Mouse (Mus musculus) urinary bladder, postnatal 4 days (tissue): ENCODE data around the gene Rab2b.
"Not testable (repeated sequence)": the region's sequence is repeated elsewhere in the genome, so short reads cannot be mapped to it uniquely, and the experiment has no call there.

Source experiments
- DNase-seq, 2 experiments: peaks; one replicate each; pipeline ENCODE4 v3.0.0; 2021 to 2022; ENCODE audit warnings: low spot score in 2 of 2

Gene Rab2b

DNA sequence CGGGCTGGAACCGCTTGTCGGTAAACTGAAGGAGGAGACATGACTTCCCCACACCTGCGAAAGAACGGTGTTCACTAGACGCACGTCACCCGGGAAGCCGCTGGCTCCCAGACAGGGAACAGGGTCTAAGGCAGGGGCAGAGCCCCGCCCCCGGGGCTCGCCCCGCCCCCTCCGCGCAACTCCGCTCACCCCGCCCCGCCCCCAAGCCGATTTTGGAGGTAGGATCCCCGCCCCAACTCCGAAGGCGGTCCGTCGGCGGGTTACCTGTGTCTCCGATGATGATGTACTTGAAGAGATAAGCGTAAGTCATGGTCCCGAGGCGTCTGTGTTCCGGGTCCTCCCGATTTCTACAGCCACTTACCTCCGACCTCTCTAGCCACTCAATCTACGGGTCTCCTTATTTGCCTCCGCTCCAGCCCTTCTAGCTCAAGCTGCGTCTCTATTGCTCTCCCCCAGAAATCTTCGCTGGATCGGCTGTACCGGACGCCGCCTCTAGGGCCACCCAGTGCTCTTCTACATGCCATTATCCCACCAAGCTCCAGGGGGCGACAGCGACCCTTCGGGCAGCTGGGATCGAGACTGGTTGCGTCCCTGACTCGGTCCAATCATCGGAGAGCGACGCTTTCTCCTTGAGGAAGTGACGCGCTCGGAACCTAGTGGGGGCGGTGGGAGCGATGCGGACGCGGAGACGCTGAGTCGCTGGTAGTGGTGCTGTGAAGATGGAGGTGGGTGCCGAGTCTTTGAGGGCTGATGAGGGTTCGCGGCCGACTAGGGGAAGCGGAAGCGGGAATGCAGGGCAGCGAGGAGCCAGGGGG is at the start of gene Rab2b, which contains the start of gene Tox4:
TSS of gene Rab2b (minus strand) at position 614 of the 815 bp plus-strand sequence.
TSS of gene Tox4 (plus strand) at position 215 of the 815 bp plus-strand sequence.
- DNase-seq: peak; percentile 97 to 98

DNA sequence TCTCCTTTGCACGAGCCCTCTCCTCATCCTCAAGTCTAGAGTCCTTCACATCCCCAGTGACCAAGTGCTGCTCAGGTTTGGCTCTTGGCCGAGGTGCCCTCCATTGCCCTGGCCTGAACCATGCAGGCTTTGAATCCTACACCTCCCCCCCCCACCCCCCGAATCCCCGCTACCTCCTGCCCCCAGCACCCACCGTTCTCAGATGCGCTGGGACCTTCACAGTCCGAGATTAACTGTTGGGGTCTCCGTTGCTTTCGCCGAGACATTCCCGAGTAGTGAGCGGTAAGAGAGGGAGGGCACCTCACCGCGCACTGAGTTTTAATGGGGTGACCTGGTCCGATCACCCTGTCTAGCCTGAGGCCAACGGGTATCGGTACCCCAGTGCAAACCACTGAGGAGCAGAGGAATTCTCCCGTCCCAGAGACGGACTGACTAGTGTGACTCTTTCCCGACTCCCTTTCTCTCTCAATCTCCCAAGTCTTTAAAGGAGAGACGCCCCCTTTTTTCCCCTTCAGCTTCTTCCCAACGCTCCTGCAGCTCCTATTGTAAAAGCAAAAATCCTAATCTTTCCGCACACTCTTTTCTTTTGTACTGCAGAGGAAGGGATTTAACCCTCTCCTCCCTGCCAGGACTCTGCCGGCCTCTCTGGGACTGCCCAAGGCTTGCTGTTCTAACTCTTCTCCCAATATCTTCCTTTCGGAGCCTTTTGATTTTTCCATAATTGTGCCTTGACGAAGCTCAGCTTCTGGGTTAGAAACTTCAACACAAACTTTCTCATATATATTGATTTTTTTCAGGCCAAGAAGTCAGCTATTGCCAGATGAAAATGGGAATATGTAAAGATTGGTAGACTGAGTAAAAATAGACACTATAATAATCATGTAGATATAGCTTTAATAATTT is 48.8 kb upstream of the Rab2b start, which contains the start of gene Sall2:
TSS of gene Sall2 (minus strand) at position 853 of the 903 bp plus-strand sequence.
- no peak for DNase-seq

DNA sequence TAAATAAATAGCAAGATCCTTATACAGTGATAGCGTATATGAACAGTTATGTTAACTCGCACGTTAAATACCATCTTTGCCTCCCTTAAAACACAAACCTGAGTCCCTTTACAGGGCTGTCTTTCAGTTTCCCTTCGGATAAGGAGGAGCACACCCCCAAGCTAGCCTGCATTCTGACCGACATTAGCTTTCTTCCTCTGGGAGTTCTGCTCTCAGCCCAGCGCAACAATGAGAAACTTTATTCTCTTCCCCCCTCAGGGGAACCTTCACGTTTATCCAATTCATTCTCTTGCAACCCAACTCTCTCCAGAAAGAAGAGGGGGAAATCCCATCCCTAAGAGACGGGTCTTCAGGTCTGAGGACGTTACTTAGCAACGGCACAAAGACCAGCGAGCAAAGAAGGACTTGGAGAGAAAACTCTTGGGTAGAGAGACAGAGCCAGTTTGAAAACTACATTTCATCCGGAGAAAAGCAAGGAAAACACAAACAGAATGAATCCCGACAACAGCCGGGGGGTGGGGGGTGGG is 48.1 kb upstream of the Rab2b start:
- DNase-seq: no peak

DNA sequence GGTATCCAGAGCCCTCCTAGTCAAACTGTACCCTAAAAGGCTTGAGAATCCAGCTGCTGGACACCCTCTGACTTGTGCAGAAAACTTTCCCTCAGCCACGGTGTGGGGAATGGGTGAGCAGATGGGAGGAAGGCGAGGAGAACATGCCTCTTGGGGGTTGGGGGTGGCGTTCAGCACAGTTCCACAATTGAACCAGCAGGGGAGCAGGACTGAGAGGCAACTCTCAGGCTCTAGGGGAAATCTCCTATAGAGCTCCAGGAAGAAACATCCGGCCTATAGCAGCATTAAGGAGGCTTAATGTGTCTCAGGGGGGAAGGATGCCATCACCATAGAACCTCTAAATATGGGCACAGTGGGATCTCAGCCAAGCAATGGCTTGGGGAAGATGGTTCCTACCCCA is 46.5 kb upstream of the Rab2b start:
- no peak for DNase-seq

DNA sequence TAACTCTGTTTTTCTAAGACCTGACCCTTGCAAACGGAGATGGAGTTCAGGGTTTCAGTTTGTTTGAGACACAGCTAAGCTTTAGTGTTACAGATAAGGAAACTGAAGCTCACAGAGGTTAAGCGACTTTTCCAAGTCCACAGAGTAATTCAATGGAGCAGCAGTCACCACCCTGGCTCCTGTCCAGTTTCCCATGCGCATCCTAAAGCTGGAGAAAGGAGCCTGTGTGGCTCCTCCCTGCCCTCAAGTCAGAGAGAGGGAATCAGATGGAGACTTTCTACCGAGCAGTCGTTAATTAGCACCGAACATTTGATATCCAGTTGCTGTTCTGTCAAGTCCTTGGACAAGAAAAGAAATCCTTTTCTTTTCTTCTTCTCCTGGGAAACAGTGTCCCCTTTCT is 40.0 kb upstream of the Rab2b start:
- DNase-seq: no peak

DNA sequence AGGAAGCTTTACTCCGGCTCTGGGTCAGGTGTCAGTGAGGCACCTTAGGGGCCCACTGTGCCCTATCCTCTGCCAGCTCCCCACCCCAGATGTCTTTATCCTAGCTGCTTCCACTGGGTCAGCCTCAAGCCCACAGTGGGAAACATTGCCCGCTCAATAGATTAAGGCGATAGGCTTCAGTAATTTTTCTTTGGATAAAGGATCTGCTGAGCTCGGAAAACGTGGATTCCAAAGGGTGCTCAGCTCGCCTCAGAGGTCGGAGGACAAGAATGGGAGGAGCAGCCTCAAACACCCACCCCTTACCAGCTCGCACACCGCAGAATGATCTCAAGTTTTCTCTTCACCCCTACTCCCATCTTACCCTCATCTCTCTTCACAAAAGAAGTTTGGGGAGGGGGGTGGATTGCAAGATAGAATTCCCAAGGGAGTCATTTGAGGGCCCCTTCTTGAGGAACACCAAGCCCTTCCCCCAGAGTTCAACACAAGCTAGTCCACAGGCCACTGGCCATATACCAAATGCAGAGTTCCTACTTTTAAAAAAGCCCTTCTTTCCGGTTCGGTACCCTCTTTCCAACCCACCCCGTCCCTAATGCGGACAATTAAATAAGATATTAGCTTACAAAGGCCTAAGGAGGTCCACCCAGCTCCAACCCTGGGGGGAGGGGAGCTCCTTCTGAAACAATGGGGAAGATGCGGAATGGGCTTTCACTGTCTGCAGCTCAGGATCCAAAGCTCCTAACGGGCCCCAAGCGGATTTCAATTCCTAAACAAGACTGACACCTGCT is 37.3 kb upstream of the Rab2b start:
- DNase-seq: no peak

DNA sequence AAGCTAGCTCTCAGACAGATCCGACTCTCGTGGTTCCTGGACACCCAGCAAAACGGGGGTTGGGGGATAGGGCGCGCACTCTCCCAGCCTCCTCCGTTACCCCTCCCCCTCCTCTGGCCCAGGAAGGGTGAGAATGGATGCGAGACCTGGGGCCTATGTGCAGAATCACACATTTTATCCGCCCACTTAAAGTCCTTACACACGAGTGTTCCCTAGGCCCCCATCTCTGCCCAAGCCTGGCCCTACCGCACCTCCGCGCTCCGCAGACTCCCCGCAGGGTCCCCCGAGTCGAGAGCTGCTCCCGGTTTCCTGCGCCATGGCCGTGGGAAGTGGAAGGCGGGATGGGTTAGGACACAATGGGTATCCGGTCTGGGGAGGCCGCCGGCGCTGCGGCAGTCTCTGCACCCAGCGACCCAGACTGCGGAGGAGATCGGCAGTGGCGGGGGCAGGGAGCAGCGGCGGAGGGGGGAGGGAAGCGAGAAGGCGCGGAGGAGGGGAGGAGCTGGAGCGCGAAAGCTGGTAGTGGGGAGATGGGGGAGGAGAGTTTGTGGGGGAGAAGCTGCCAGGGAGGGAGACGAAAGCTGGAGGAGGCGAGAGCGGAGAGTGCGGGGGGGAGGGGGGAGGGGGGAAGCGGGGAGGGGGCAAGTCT is 36.6 kb upstream of the Rab2b start:
- DNase-seq: peak; percentile 53 to 73

DNA sequence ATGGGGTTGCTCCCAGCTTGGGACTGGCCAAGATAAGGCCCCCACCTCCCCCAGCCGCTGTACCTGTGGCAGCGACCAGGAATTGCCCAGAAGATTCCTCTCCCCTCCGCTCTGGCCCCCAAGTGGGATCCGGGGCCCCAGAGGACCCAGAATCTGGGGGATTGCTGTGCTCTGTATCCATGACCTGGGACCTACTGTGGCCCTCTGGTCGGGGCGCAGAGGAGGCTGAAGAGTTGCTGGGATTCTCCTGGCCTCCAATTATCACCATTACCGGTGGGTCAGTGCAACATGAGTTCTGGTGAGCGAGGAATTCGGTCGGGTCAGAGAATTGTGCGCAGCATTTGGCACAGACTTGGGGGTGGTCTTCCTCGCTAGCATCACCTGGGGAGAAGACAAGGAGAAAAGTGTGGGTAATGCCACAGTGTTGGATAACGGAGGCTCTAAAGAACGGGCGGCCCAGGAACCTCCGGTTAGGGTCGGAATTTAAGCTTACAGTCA is 36.0 kb upstream of the Rab2b start:
- DNase-seq: no peak

DNA sequence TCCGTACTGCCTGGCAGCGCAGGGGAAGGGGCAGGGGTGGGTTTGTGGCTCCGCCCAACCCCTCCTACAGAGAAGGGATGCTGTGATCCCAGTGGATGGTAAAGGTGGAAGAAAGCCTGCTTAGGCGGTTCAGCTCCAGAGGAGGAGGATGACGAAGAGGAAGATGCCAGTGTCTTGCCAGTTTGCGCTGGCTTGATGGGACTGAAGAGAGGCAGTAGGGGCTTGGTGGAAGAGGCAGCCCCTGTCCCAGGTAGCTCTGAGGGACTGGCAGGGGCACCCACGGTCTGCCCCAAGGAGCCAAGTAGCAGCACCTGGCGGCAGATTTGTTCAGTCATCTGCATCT is 35.4 kb upstream of the Rab2b start:
- no peak for DNase-seq

DNA sequence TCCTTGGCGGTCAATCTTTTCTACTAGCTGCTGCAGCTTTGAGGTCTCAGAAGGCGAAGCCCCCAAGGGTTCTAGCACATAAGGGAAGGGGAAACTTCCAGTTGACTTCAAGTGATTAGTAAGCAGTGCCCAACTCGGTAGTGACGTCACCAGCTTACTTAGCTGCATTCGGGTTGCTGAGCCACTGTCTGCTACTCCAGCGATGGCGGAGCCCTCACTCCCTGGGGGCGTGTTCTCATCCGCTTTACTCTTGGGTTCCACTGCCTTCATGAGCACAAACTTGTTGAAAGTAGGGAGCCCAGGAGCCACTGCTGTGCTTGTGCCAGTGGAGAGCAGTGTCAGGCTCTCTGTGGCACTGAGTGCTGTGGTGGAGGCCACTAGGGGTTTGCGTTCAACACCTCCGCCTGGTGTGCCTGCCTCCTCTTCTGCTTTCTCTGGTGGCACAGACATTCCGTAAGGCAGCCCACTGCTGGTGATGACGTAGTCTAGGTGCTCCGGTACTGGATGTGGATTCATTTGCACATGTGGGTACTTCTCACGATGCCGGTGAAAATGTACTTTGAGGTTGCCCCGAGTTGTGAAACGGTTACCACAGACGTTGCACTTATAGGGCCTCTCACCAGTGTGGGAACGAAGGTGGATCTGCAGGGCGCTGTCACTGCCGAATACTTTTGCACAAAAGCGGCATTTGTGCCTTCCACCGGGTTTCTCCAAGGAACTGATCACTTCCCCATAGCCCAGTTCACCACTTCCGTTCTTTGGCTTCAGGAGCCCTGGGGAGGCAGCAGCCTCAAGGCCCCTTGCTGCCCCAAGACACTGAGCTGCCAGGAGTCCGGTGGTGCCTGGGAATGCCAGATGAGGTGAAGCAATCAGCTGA is 34.8 kb upstream of the Rab2b start:
- DNase-seq: no peak

DNA sequence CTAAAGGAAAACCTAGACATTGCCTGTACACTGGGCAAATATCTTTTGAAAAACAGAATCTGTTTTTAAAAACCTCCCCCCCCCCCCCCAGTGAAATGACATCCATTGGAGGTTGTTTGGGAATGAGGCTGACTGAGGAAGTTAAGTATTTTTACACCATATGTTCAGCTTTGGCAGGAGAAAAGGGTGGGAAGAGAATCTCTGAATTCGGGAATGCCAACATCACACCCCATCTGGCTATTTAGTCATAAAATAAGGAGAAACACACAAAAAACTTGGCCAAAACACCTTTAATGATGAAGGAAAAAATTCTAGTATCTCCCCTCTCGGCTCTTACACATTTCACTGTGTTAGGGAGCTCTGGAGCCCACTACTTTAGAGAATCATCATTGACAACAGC is 31.6 kb upstream of the Rab2b start:
- DNase-seq: no peak

DNA sequence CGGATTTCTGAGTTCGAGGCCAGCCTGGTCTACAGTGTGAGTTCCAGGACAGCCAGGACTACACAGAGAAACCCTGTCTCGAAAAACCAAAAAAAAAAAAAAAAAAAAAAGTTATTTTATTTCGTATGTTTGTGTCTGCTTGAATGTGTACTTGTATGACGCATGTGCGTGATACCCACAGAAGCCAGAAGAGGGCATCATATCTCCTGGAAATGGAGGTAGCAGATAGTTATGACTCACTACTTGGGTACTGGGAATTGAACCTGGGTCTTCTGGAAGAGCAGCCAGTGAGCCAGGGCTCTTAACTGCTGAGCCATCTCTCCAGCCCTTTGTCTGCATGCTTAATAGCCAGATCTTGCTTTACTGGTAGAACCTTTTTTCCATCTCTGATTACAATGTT is 31.0 kb upstream of the Rab2b start:
- not testable (repeated sequence) for DNase-seq

DNA sequence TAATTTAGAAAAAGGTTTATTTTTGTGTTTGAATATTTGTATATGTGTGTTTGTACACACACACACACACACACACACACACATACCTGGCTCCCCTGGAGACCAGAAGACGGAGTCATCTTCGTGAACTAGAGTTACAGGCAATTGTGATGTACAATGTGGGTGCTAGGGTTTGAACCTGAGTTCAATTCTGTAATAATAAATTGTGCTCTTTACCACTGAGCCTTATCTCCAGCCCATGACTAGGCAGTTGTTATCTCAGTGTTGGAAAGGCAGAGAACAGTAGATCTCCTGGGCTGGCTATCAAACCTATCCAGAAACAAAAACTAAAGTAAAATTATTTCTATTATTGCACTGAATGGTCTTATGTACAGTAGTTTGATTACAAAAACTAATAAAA is 26.8 kb upstream of the Rab2b start:
- DNase-seq: no peak

DNA sequence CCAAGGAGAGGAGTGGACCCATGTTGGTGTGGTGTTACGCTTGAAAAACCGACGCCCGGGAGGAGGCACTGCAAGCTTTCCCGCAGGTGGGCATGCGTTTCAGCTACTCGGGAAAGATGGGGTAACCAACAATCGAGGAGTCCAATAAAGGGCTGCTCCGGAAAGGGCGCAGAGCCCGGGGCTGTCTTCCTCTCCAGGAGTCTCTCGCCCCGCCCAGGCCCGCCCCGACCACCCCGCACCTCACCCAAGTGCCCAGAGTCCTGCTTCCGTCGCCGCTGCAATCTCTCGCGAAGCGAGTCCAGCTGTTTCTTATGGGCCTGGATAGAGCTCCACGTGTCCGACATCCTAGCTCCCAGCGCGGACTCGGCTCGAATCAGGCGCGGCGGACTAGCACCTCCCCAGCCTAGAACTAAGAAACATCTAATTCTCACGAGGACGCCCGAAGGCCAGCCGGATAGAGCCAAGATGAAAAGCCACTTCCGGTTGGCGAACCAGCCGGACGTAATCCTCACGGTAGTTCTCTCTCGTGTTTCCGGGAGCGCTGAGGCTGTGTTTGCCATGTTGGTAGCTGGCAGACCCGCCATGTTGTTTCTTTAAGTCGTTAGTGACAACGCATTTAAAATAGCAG is 25.4 kb upstream of the Rab2b start, which contains the start of gene Mettl3:
TSS of gene Mettl3 (minus strand) at position 485 of the 628 bp plus-strand sequence.
- DNase-seq: peak; percentile 85 to 90

DNA sequence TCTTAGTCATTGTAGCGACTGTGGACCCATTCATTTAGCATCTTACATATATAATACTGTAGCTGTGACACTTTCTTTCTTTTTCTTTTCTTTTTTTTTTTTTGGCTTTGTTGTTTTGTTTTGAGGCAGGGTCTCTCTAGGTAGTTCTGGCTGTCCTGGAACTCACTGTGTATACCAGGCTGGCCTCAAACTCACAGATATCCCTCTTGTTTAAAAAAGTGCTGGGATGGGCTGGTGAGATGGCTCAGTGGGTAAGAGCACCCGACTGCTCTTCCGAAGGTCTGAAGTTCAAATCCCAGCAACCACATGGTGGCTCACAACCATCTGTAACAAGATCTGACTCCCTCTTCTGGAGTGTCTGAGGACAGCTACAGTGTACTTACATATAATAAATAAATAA is 24.2 kb upstream of the Rab2b start:
- not testable (repeated sequence) for DNase-seq

DNA sequence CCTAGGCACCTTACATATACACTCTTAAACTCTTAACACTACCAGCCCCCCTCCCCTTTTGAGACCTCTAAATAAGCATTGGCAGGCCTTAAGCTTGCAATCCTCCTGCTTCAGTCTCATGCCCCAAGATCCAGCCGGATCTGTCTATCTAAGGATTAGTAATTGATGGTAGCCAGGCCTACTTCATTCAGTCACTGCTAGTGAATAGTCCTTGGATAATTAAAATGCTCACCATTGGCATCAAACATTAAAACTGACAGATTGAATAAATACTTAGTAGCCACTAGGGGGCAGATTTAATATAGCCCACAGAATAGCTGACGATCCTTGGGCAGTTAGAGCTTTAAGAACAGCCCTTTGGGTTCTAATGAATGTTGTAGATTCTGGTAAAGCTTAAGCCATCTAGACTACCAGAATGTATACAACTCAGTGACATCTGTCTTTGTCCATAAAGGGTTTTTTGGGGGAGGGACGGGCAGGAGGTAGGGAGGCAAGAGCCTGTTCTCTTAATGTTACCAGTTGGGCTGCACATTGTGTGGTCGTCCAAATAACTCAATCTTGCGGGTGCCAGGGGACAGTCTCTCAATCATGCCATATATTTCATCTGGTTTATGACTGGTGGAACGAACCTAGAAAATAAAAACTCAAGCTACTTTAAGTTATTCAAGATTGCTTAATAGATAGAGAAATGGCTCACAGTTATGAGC is 16.4 kb upstream of the Rab2b start:
- no peak for DNase-seq

DNA sequence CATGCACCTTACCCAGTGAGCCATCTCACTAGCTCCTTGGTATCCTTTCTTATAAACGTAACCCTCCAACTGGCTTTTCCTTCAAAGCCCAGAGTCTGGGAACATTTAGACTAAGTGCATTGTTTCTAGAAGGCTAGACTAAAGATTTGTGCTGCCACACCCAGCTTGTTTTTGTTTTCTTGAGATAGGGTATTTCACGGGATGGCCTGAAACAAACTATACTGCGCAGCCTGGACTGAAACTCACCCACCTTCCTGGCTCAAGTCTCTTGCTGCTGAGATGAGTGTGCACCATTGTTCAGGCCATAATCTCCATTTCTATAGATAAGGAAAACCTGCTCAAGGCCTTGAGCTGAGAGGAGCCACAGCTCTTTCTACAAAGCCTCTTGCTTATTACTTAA is 4.8 kb upstream of the Rab2b start:
- DNase-seq: no peak

DNA sequence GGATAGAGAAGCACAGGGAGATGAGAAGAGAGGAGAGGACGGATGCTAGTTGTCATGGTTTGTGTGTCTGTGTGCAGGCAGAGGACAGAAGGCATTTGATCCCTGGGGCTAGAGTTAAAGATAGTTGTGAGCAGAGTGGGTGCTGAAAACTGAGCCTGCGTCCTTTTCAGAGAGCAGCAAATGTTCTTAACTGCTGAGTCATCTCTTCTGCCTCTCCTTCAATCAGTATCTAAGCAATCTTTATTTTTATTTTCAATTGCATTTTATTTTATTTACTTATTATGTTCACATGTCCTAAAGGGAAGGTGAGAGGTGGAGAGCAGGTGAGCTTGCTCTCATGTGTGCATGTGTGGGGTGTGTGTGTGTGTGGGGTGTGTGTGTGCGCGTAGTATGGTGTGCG is 4.3 kb upstream of the Rab2b start:
- no peak for DNase-seq

DNA sequence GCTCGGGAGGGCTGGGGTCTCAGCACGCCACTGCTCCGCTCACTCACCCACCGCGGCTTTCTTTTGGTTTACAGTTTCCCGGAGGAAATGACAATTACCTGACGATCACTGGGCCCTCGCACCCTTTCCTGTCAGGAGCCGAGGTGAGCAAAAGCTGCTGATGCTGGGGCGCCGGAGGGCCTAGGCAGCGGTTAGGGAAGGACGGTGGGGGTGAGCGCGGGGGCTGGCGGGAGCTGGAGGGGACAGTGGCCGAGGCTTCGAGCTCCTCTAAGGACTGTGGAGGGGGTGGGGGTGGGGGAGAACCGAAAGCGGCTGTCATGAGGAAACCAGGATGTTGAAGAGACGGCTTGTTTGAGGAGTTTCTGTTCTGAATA is 389 bp upstream of the Rab2b start:
- DNase-seq: no peak
